Mouse (Mus musculus): ENCODE data around the gene Lmtk2. TPM values are rescaled to one million over a fixed set of nuclear protein-coding genes. Genes with fewer than 3 reads are reported as not detected.

The Lmtk2 gene
- polyA plus RNA-seq, 1 experiment from 2014 or later: 5.2 TPM

GRCm38 (mm10) chr5:144189327-144189726 lies 89.1 kb downstream of the Lmtk2 start:
- Histone ChIP-seq H3K27ac (ENCODE audit: low read depth, low read length) (no peak overlapping the region), H3K4me1 (ENCODE audit: control insufficient read depth, insufficient read depth, low read length) (peaks cover 23% of the 10 kb centered on the region), H3K4me2 (peak overlapping the region; percentile 69), H3K36me3 (ENCODE audit: control insufficient read depth, insufficient read depth, low read length) (peaks cover 5% of the 10 kb centered on the region), H3K9ac (ENCODE audit: low read depth, low read length) (no peak overlapping the region), H3K4me3 (ENCODE audit: low read depth, low read length) (no peak overlapping the region; the same call in 1 of the 2 replicates), H3K27me3 (ENCODE audit: control insufficient read depth, insufficient read depth, low read length) (no peaks in the 10 kb centered on the region), H3K9me3 (replicated peaks; ENCODE audit: control insufficient read depth, low read length) (no peaks in the 10 kb centered on the region)
- WGBS (ENCODE audit: insufficient replicate concordance): 52% methylated on average over 7 of the region's 7 CpGs
- ATAC-seq (replicated peaks; ENCODE audit: insufficient number of reproducible peaks, low FRiP score, low TSS enrichment): no peak

- Histone ChIP-seq H3K4me2 (peak within 1 kb of the TSS; percentile 69), H3K4me3 (ENCODE audit: low read depth, low read length) (peak within 1 kb of the TSS; percentile 33), H3K27ac (ENCODE audit: low read depth, low read length) (no peak within 1 kb of the TSS), H3K36me3 (ENCODE audit: control insufficient read depth, insufficient read depth, low read length) (peaks cover 3% of the 10 kb centered on the region; the same call in 1 of the 2 replicates), H3K4me1 (ENCODE audit: control insufficient read depth, insufficient read depth, low read length) (peaks cover 23% of the 10 kb centered on the region), H3K27me3 (ENCODE audit: control insufficient read depth, insufficient read depth, low read length) (no peaks in the 10 kb centered on the region), H3K9me3 (replicated peaks; ENCODE audit: control insufficient read depth, low read length) (no peaks in the 10 kb centered on the region), H3K9ac (ENCODE audit: low read depth, low read length) (peak within 1 kb of the TSS; percentile 7)
- ATAC-seq (replicated peaks; ENCODE audit: insufficient number of reproducible peaks, low FRiP score, low TSS enrichment): peak; percentile 44
- WGBS (ENCODE audit: insufficient replicate concordance): 3% methylated on average over 19 of the region's 26 CpGs
Measured at GRCm38 (mm10) chr5:144189950-144190583, 89.8 kb downstream of the Lmtk2 start, which contains the start of gene Bhlha15. Gene Bhlha15, plus strand, starts transcription at chr5:144190286.

DNA sequence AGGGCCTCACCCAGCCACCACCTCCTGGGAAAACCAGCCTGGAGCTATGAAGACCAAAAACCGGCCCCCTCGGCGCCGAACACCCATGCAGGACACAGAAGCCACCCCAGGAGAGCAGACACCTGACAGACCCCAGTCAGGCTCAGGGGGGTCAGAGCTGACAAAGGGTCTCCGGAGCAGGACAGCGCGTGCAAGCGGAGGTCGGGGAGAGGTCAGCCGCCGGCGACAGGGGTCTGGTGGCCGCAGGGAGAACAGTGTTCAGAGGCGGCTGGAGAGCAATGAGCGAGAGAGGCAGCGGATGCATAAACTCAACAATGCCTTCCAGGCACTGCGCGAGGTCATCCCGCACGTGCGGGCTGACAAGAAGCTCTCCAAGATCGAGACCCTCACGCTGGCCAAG lies 90.8 kb downstream of the Lmtk2 start:
- H3K4me1 ChIP-seq (ENCODE audit: control insufficient read depth, insufficient read depth, low read length): peaks cover 23% of the 10 kb centered on the region
- ATAC-seq (replicated peaks; ENCODE audit: insufficient number of reproducible peaks, low FRiP score, low TSS enrichment): no peak
- H3K36me3 ChIP-seq (ENCODE audit: control insufficient read depth, insufficient read depth, low read length): no peaks in the 10 kb centered on the region; the same call in 1 of the 2 replicates
- 39% methylated on average over 23 of the region's 23 CpGs for WGBS (ENCODE audit: insufficient replicate concordance)
- no peak overlapping the region for H3K27ac ChIP-seq (ENCODE audit: low read depth, low read length)
- H3K4me2 ChIP-seq: peak overlapping the region; percentile 69
- no peaks in the 10 kb centered on the region for H3K9me3 ChIP-seq (replicated peaks; ENCODE audit: control insufficient read depth, low read length)
- no peaks in the 10 kb centered on the region for H3K27me3 ChIP-seq (ENCODE audit: control insufficient read depth, insufficient read depth, low read length)
- no peak overlapping the region; the same call in 1 of the 2 replicates for H3K9ac ChIP-seq (ENCODE audit: low read depth, low read length)
- H3K4me3 ChIP-seq (ENCODE audit: low read depth, low read length): no peak overlapping the region

DNA sequence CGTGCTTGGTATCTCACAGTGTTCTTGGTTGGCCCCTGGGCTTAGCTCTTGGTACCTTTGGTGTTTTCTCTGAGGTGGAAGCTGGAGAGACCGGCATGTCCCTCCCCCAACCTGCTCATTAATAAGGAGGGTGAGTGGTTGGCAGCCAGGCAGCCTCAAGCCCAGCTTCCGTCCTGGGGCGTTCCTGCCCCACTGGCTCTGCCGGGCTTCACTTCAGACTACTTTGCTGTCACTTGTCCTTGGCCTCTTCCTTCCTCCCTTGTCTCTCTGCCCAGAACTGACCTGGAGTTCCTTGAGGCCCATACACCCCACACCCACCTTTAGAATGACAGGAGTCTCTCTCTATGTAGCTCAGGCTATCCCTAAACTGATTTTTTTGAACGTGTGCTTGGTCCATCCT lies 92.4 kb downstream of the Lmtk2 start:
- Histone ChIP-seq H3K27ac (ENCODE audit: low read depth, low read length) (no peak overlapping the region), H3K4me2 (no peak overlapping the region), H3K9me3 (replicated peaks; ENCODE audit: control insufficient read depth, low read length) (no peaks in the 10 kb centered on the region), H3K4me3 (ENCODE audit: low read depth, low read length) (no peak overlapping the region), H3K27me3 (ENCODE audit: control insufficient read depth, insufficient read depth, low read length) (no peaks in the 10 kb centered on the region), H3K4me1 (ENCODE audit: control insufficient read depth, insufficient read depth, low read length) (peaks cover 23% of the 10 kb centered on the region), H3K36me3 (ENCODE audit: control insufficient read depth, insufficient read depth, low read length) (no peaks in the 10 kb centered on the region; the same call in 1 of the 2 replicates), H3K9ac (ENCODE audit: low read depth, low read length) (no peak overlapping the region)
- ATAC-seq (replicated peaks; ENCODE audit: insufficient number of reproducible peaks, low FRiP score, low TSS enrichment): no peak
- WGBS (ENCODE audit: insufficient replicate concordance): 73% methylated on average over 6 of the region's 6 CpGs

DNA sequence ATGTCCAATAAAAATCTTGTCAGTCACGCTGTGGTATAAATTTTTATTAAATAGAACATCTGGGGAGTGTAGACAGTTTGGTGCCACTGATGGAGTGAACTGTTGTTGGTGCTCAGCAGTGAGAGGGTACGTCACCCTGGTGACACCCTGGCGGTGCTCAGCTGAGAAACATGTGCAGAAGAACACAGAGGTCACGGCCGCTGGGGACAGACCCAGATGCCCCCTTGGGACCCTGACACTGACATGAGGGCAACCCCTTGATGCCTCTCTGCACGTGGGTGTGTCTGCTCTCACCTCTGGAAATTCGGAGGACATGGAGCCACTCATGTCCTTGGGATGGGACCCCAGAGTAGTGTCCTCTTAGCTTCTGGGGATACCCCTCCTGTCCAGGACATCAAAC lies 94.2 kb downstream of the Lmtk2 start:
- H3K27me3 ChIP-seq (ENCODE audit: control insufficient read depth, insufficient read depth, low read length): no peaks in the 10 kb centered on the region
- no peak for ATAC-seq (replicated peaks; ENCODE audit: insufficient number of reproducible peaks, low FRiP score, low TSS enrichment)
- H3K27ac ChIP-seq (ENCODE audit: low read depth, low read length): no peak overlapping the region
- H3K9me3 ChIP-seq (replicated peaks; ENCODE audit: control insufficient read depth, low read length): no peaks in the 10 kb centered on the region
- 75% methylated on average over 7 of the region's 7 CpGs for WGBS (ENCODE audit: insufficient replicate concordance)
- H3K36me3 ChIP-seq (ENCODE audit: control insufficient read depth, insufficient read depth, low read length): no peaks in the 10 kb centered on the region
- no peak overlapping the region for H3K4me2 ChIP-seq
- no peak overlapping the region for H3K4me3 ChIP-seq (ENCODE audit: low read depth, low read length)
- H3K9ac ChIP-seq (ENCODE audit: low read depth, low read length): no peak overlapping the region
- peaks cover 19% of the 10 kb centered on the region for H3K4me1 ChIP-seq (ENCODE audit: control insufficient read depth, insufficient read depth, low read length)

- H3K27me3 ChIP-seq (ENCODE audit: control insufficient read depth, insufficient read depth, low read length): no peaks in the 10 kb centered on the region
- 92% methylated on average over 8 of the region's 8 CpGs for WGBS (ENCODE audit: insufficient replicate concordance)
- peaks cover 8% of the 10 kb centered on the region; the same call in 1 of the 2 replicates for H3K4me1 ChIP-seq (ENCODE audit: control insufficient read depth, insufficient read depth, low read length)
- no peaks in the 10 kb centered on the region for H3K36me3 ChIP-seq (ENCODE audit: control insufficient read depth, insufficient read depth, low read length)
- H3K9me3 ChIP-seq (replicated peaks; ENCODE audit: control insufficient read depth, low read length): no peaks in the 10 kb centered on the region
- H3K9ac ChIP-seq (ENCODE audit: low read depth, low read length): no peak overlapping the region
- no peak overlapping the region for H3K4me3 ChIP-seq (ENCODE audit: low read depth, low read length)
- ATAC-seq (replicated peaks; ENCODE audit: insufficient number of reproducible peaks, low FRiP score, low TSS enrichment): no peak
- no peak overlapping the region for H3K27ac ChIP-seq (ENCODE audit: low read depth, low read length)
- no peak overlapping the region for H3K4me2 ChIP-seq
Measured at GRCm38 (mm10) chr5:144195567-144195966, 95.3 kb downstream of the Lmtk2 start.

DNA sequence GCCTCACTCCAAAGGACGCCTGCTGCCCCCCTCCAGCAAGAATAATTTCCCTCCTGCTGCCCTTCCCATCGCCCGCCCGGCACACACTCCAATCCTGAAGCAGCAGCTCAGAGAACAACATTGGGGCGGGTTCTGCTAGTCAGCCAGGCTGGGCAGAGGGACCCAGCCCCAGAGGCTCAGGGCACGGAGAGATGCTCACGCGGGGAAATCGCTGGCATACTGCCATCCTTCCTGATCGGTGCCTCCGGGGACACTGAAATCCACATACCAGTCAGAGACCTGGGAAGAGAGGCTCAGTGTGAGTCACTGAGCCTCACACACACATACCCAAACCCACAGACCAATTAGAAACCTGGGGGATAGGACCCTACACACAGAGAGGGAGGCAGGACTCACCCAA lies 100.4 kb downstream of the Lmtk2 start:
- H3K9ac ChIP-seq (ENCODE audit: low read depth, low read length): no peak overlapping the region
- peaks cover 17% of the 10 kb centered on the region for H3K36me3 ChIP-seq (ENCODE audit: control insufficient read depth, insufficient read depth, low read length)
- H3K4me3 ChIP-seq (ENCODE audit: low read depth, low read length): no peak overlapping the region
- no peaks in the 10 kb centered on the region for H3K27me3 ChIP-seq (ENCODE audit: control insufficient read depth, insufficient read depth, low read length)
- no peak overlapping the region for H3K4me2 ChIP-seq
- no peak for ATAC-seq (replicated peaks; ENCODE audit: insufficient number of reproducible peaks, low FRiP score, low TSS enrichment)
- H3K9me3 ChIP-seq (replicated peaks; ENCODE audit: control insufficient read depth, low read length): peaks cover 4% of the 10 kb centered on the region; the same call in 1 of the 2 replicates
- 76% methylated on average over 11 of the region's 11 CpGs for WGBS (ENCODE audit: insufficient replicate concordance)
- H3K27ac ChIP-seq (ENCODE audit: low read depth, low read length): no peak overlapping the region
- H3K4me1 ChIP-seq (ENCODE audit: control insufficient read depth, insufficient read depth, low read length): no peaks in the 10 kb centered on the region

DNA sequence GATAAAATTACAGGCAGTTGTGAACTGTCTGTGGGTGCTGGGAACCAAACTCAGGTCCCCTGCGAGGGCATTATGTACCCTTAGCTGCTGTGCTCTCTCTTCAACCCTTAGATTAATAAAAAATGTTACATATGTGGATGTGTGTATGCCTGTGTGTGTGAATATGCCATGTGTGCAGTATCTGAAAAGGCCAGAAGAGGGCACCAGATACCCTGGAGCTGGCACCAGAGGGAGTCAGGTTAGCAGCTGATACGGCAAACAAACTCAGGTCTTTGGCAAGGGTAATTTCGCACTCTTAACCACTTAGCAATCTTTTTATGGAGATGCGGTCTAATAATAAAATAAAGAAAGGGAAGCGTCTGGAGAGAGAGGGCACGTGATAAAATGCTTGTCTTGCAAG lies 102.2 kb downstream of the Lmtk2 start:
- no peaks in the 10 kb centered on the region for H3K27me3 ChIP-seq (ENCODE audit: control insufficient read depth, insufficient read depth, low read length)
- H3K9ac ChIP-seq (ENCODE audit: low read depth, low read length): no peak overlapping the region
- H3K4me2 ChIP-seq: no peak overlapping the region
- H3K27ac ChIP-seq (ENCODE audit: low read depth, low read length): no peak overlapping the region
- H3K4me1 ChIP-seq (ENCODE audit: control insufficient read depth, insufficient read depth, low read length): no peaks in the 10 kb centered on the region
- 94% methylated on average over 6 of the region's 6 CpGs for WGBS (ENCODE audit: insufficient replicate concordance)
- peaks cover 19% of the 10 kb centered on the region for H3K36me3 ChIP-seq (ENCODE audit: control insufficient read depth, insufficient read depth, low read length)
- peaks cover 4% of the 10 kb centered on the region; the same call in 1 of the 2 replicates for H3K9me3 ChIP-seq (replicated peaks; ENCODE audit: control insufficient read depth, low read length)
- ATAC-seq (replicated peaks; ENCODE audit: insufficient number of reproducible peaks, low FRiP score, low TSS enrichment): no peak
- no peak overlapping the region for H3K4me3 ChIP-seq (ENCODE audit: low read depth, low read length)

DNA sequence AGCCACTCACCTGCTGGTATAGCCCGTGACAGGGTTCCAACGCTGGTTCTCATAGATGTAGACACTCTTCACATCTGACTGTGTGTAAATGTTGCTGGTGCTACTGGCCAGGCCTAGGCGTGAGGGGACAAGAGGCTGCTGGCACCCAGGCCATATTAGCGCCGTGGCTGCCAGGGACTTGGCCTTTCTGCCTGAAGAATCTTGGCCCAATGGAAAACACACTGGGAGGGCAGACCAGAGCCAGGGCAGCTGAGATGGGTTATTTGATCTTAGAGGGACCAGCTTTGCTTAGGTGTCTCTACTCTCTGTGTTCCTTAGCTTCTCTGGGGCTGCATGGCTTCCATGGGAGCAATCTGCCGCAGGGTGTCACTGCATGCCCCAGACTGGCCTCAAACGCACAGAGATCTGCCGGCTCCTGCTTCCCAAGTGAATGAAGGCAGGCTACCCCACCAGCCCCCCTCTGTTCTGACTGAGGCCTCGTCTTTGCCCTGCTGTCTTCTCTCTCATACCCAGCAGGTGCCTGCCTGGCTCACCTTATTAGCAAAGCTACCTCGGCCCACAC lies 103.2 kb downstream of the Lmtk2 start:
- Histone ChIP-seq H3K36me3 (ENCODE audit: control insufficient read depth, insufficient read depth, low read length) (peaks cover 20% of the 10 kb centered on the region), H3K4me1 (ENCODE audit: control insufficient read depth, insufficient read depth, low read length) (no peaks in the 10 kb centered on the region), H3K9ac (ENCODE audit: low read depth, low read length) (no peak overlapping the region), H3K27ac (ENCODE audit: low read depth, low read length) (no peak overlapping the region), H3K9me3 (replicated peaks; ENCODE audit: control insufficient read depth, low read length) (peaks cover 4% of the 10 kb centered on the region; the same call in 1 of the 2 replicates), H3K4me3 (ENCODE audit: low read depth, low read length) (no peak overlapping the region), H3K27me3 (ENCODE audit: control insufficient read depth, insufficient read depth, low read length) (no peaks in the 10 kb centered on the region), H3K4me2 (no peak overlapping the region)
- whole genome bisulfite sequencing (ENCODE audit: insufficient replicate concordance): 85% methylated on average over 10 of the region's 10 CpGs
- no peak for ATAC-seq (replicated peaks; ENCODE audit: insufficient number of reproducible peaks, low FRiP score, low TSS enrichment)

Measured in heart, embryonic 11.5 days (tissue).